ENCODE assay signal across 25 mouse cellular contexts in genomic region chr2:142797310-142797709, GRCm38 (mm10).
DNase-seq lines count a peak whose midpoint lies in the region; ATAC-seq and TF ChIP-seq lines count a peak whose summit lies in the region.
"Had no signal": no experiment of that assay in that cellular context is flagged by ENCODE, and none has a peak within 500 bp of the region (broad histone marks: within the 10 kb centered on the region; RNA-seq: fewer than 3 reads in every experiment).

No protein-coding gene starts in this region.

- no peak for ATAC-seq in kidney, postnatal 0 days (replicated peaks; ENCODE audit: low FRiP score, low read depth)
- ATAC-seq: activated CD4-positive, CD25-positive, alpha-beta regulatory T cell, adult 4 months; CD4-positive, CD25-positive, alpha-beta regulatory T cell, adult 4 months; forebrain, embryonic 14.5 days; forebrain, postnatal 0 days; hindbrain, embryonic 16.5 days; intestine, embryonic 15.5 days had no signal

- no peaks in the 10 kb centered on the region for H3K9me3 ChIP-seq in kidney, postnatal 0 days (replicated peaks; ENCODE audit: low read length)
- H3K9me3 ChIP-seq: embryonic facial prominence, embryonic 15.5 days; hindbrain, embryonic 10.5 days; hindbrain, embryonic 13.5 days; intestine, embryonic 15.5 days had no signal

- H3K4me1 ChIP-seq in kidney, postnatal 0 days (replicated peaks; ENCODE audit: insufficient read depth, low read length), result no peaks in the 10 kb centered on the region
- H3K4me1 ChIP-seq: embryonic facial prominence, embryonic 15.5 days; hindbrain, embryonic 10.5 days; hindbrain, embryonic 13.5 days; intestine, embryonic 15.5 days had no signal

- no peak for TF ChIP-seq POLR2A in brain, embryonic 14.5 days (IDR thresholded peaks at IDR 0.05; ENCODE audit: borderline replicate concordance, extremely low read depth, insufficient read depth, insufficient read length, poor library complexity, severe bottlenecking)

- WGBS in kidney, postnatal 0 days, result 35% methylated on average over 6 of the region's 6 CpGs

- no peaks in the 10 kb centered on the region for H3K27me3 ChIP-seq in kidney, postnatal 0 days (ENCODE audit: insufficient read depth, low read length)
- H3K27me3 ChIP-seq: embryonic facial prominence, embryonic 15.5 days; hindbrain, embryonic 13.5 days; intestine, embryonic 15.5 days had no signal

- no peak for TF ChIP-seq CTCF in kidney, postnatal 0 days (IDR thresholded peaks at IDR 0.05; ENCODE audit: low read depth)
- TF ChIP-seq CTCF in brain, embryonic 14.5 days (IDR thresholded peaks at IDR 0.05; ENCODE audit: borderline replicate concordance, extremely low read depth, insufficient read depth, insufficient read length), result no peak

- H3K9ac ChIP-seq in kidney, postnatal 0 days (ENCODE audit: low read depth, low read length), result no peak overlapping the region
- H3K9ac ChIP-seq: embryonic facial prominence, embryonic 15.5 days; forebrain, postnatal 0 days; hindbrain, embryonic 13.5 days; intestine, embryonic 15.5 days had no signal

- DNase-seq in kidney, postnatal 0 days (ENCODE audit: low spot score), result peak; percentile 12
- DNase-seq in kidney, postnatal 36 days, result no peak
- DNase-seq in Muller cell, postnatal 12 days (ENCODE audit: inconsistent ontology term), result peak; percentile 14
- DNase-seq in brain, embryonic 14.5 days (ENCODE audit: low read depth), result peak; percentile 51
- DNase-seq in mesoderm, embryonic 11.5 days (ENCODE audit: low read depth, low spot score), result peak; percentile 3
- no peak for DNase-seq in cerebellum, postnatal 14 days
- DNase-seq: adrenal gland, postnatal 10 days; adrenal gland, postnatal 36 days; cerebellum, adult 11 months; cerebellum, adult 2 months; cerebellum, adult 9-11 months; cerebellum, postnatal 36 days; forebrain, postnatal 0 days; gastrocnemius, adult 2 months; gastrocnemius, postnatal 14 days; heart, adult 11 months had no signal

- H3K4me2 ChIP-seq in kidney, postnatal 0 days (ENCODE audit: low read length), result no peak overlapping the region
- H3K4me2 ChIP-seq: embryonic facial prominence, embryonic 15.5 days; heart, embryonic 11.5 days; hindbrain, embryonic 13.5 days; intestine, embryonic 15.5 days had no signal

- H3K36me3 ChIP-seq in kidney, postnatal 0 days (ENCODE audit: insufficient read depth, low read length), result no peaks in the 10 kb centered on the region
- H3K36me3 ChIP-seq: embryonic facial prominence, embryonic 15.5 days; hindbrain, embryonic 10.5 days; hindbrain, embryonic 13.5 days; intestine, embryonic 15.5 days had no signal

- H3K27ac ChIP-seq in kidney, postnatal 0 days, result no peak overlapping the region
- H3K27ac ChIP-seq: embryonic facial prominence, embryonic 15.5 days; gastrocnemius, adult 2 months; hindbrain, embryonic 10.5 days; hindbrain, embryonic 13.5 days; intestine, embryonic 15.5 days had no signal

- H3K4me3 ChIP-seq in kidney, postnatal 0 days (replicated peaks; ENCODE audit: low read depth, low read length), result no peak overlapping the region
- H3K4me3 ChIP-seq: embryonic facial prominence, embryonic 15.5 days; gastrocnemius, adult 2 months; hindbrain, embryonic 10.5 days; hindbrain, embryonic 13.5 days; intestine, embryonic 15.5 days had no signal

Comparison
In these comparisons a context has a peak if more than half of its experiments do, and no peak if none do; other contexts are left out.
1. DNase-seq: peak in kidney, postnatal 0 days (single experiment), Muller cell, postnatal 12 days (single experiment), brain, embryonic 14.5 days (single experiment) and mesoderm, embryonic 11.5 days (single experiment); none in kidney, postnatal 36 days (0 of 2) and cerebellum, postnatal 14 days (0 of 2).